Mouse (Mus musculus) bone marrow macrophage, adult 2 months (primary cell): ENCODE results near the gene Mul1.

ENCODE experiments used
- CTCF ChIP-seq: IDR thresholded peaks from 2 replicates; pipeline ENCODE4 v1.5.1; 2012; ENCODE audit warnings: low read depth, mild to moderate bottlenecking, low read length, moderate library complexity
- POLR2A ChIP-seq: IDR thresholded peaks from 2 replicates; pipeline ENCODE4 v1.6.1; 2012; ENCODE audit warnings: mild to moderate bottlenecking, low read depth, low read length, borderline replicate concordance

- TF ChIP-seq POLR2A: no peak
- TF ChIP-seq CTCF: no peak
Measured at GRCm38 (mm10) chr4:138407479-138408194, 26.8 kb upstream of the Mul1 start.
